Mouse (Mus musculus) cortical plate, adult 2 months (tissue): ENCODE data around the gene Dgcr2.

Source experiments
- CTCF ChIP-seq: fragments of 200-500 bp; IDR thresholded peaks from 2 replicates; pipeline ENCODE4 v1.5.1; 2011; ENCODE audit warnings: mild to moderate bottlenecking, control low read depth, low read length; ENCODE audit not compliant: insufficient read depth; ENCODE audit errors: extremely low read depth
- POLR2A ChIP-seq: fragments of 200-500 bp; IDR thresholded peaks from 2 replicates; pipeline ENCODE4 v1.6.1; 2011; ENCODE audit warnings: mild to moderate bottlenecking, low read length, control low read depth; ENCODE audit not compliant: insufficient read depth; ENCODE audit errors: extremely low read depth

GRCm38 (mm10) chr16:17809125-17809524, 89.2 kb downstream of the Dgcr2 start:
- TF ChIP-seq CTCF (no peak), POLR2A (no peak)
